Mouse (Mus musculus) spleen, adult 12 weeks (tissue): ENCODE data around the gene Serpina3a.
"Not testable (repeated sequence)": the region's sequence is repeated elsewhere in the genome, so short reads cannot be mapped to it uniquely, and the experiment has no call there.

Source experiments
- DNase-seq: peaks from one replicate; pipeline ENCODE4 v3.0.0; 2022; ENCODE audit warnings: low spot score

The Serpina3a gene

DNA sequence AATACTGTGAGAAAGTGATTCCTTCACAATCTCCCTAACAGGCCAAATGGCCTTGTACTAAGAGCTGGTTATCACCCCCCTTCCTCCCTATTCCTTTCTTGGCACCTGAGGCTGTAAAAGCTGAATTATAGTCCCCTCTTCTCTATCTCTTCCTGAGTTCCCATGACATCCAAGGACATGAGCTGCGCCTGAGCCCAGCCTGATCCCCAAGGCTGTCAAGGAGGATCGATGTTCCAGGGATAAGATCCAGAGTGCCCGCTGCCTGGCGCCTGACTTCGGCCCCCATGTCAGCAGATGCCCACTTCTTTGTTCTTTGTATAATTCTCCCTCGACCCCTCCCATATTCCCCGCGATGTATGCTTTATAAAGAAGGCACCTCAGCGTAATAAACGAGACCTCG, at the start of gene Serpina3a:
TSS of gene Serpina3a (plus strand) at position 392 of the 400 bp plus-strand sequence.
- not testable (repeated sequence) for DNase-seq

DNA sequence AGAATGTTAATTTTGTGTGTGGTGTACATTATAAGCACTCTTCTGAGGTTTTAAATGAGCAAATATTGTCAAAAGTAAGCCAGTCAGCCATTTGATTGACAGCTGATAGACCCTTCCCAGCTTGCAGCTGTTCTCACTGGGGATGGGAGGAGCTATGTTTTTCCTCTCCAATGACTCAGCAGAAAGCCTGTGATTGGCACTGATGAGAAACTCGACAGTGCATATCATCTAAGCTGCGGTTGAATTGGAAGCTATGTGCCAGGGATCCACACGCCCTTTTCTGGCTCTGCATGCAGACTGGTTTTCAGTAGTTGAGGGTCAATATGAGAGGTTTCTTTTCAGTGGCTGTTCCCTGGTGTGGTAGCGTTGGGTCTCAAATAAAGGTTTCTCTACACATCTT, 48.0 kb upstream of the Serpina3a start:
- DNase-seq = no peak

- DNase-seq = no peak
Observed at GRCm38 (mm10) chr12:104064996-104065395, 47.5 kb upstream of the Serpina3a start.

GRCm38 (mm10) chr12:104066241-104066640, 46.3 kb upstream of the Serpina3a start:
- no peak for DNase-seq

- DNase-seq = no peak
Observed at GRCm38 (mm10) chr12:104067549-104067948, 45.0 kb upstream of the Serpina3a start.

GRCm38 (mm10) chr12:104069620-104070019, 42.9 kb upstream of the Serpina3a start:
- no peak for DNase-seq

DNA sequence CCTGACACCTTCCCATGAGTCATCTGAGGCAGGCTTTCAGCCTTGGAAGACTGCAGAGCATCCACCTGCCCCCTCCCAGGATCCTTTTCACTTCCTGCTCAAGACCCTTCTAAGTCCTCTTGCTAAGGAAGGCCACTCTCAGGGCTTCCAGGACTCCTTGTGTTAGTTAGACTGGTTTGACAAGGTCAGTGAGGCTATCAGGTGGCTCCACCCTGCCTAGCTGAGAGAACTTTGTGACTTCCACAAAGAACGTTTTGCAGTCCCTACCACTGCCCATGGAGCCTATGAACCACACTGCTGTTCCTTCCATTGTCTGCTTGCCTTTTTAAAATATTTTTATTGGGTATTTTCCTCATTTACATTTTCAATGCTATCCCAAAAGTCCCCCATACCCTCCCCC, 40.8 kb upstream of the Serpina3a start:
- no peak for DNase-seq

DNA sequence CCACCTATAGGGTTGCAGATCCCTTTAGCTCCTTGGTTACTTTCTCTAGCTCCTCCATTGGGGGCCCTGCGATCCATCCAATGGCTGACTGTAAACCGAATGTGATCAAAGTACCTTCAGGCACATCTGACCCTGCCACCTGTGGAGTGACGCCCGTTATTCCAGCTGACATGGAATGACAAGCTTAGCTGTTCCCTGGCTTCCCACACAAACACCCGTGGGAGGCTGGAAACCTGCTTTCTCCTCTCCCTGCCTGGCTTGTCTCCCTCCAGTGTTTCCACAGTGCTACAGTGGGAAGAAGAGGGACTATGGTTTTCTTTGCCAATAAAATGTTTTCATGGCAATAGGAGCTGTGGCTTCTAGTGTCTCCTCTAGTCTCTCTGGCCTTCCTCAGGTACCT, 40.2 kb upstream of the Serpina3a start:
- no peak for DNase-seq

- DNase-seq = no peak
Observed at GRCm38 (mm10) chr12:104090119-104090518, 22.4 kb upstream of the Serpina3a start.

- no peak for DNase-seq
Observed at GRCm38 (mm10) chr12:104091303-104091702, 21.2 kb upstream of the Serpina3a start.

GRCm38 (mm10) chr12:104100768-104101167, 11.8 kb upstream of the Serpina3a start, which contains the start of gene Serpina5:
Gene Serpina5, plus strand, starts transcription at chr12:104101113.
- DNase-seq = no peak

- DNase-seq = no peak
Observed at GRCm38 (mm10) chr12:104105847-104106246, 6.7 kb upstream of the Serpina3a start.

DNA sequence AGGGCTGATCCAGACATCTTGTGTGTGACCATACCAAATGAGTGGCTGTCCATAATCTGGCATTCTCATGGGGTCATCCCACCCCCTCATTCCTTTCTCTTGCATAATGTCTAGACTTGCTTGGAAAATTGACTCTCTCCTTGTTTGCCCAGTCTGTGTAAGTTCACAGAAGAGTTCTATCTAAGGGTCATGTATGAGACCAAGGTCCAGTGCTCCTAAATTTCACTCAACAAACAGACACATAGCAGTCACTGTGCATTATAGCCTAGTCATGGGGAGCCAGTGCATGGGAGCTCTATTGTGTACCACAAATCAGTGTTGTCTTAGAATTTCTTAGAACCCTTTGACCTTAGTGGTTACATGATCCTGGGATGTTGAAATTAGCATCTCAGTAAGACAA, 5.6 kb upstream of the Serpina3a start:
- no peak for DNase-seq

GRCm38 (mm10) chr12:104108507-104108906, 4.0 kb upstream of the Serpina3a start:
- DNase-seq = no peak

DNA sequence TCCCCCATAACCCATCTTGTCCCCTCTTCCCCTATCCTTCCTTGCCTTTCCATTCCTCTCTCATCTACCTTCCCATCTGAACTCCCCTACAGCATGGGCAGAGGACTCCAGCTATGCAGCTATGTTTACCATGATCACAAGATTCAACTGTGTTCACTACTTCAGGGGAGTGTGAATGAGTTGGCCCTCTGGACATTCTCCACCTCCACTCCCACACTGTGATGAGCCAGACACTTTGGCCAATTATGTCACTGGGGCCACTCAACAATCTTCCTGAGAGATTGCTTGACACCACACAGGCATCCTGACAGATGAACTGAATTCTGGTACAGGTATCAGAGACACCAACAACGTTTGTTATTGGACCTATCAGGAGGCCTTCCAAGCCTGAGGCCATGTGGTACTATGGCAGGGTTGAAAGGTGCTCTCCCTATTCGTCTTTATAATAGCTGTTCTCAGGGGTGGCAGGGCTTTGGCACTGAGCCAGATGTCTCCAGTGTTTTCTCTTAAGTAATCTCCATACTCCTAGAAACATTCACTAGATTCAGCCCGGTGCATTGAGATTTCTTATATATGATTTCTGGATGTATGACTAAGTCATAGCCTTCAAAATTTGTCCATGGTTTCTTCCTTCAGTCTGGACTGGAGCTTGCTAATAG, 2.5 kb downstream of the Serpina3a start:
- no peak for DNase-seq

GRCm38 (mm10) chr12:104123097-104123496, 10.6 kb downstream of the Serpina3a start:
- DNase-seq = no peak

GRCm38 (mm10) chr12:104123996-104124395, 11.5 kb downstream of the Serpina3a start:
- no peak for DNase-seq

DNA sequence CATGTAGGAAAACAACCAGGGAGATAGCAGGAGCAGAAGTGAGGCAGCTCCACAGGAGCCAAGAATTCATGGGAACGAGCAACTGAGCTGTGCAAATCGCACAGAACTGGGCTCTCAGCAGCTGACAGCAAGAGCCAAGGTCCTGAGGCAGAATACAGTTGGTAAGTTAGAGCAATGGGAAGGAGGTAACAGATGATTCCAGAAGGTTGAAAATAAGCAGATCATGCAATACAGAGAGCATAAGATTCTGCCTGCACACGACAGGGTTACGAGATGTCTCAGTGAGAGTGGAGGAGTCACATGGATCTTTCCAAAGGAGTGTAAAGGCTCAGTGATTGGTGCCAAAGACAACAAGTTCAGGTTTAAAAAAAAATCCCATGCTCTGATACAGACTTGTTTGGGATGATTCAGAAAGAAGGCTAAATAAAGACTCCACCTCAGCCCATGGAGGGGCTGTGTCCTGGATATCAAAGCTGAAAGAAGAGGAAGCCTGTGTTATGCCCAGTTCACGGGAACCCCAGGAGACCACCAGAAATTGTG, 12.6 kb downstream of the Serpina3a start:
- no peak for DNase-seq

DNA sequence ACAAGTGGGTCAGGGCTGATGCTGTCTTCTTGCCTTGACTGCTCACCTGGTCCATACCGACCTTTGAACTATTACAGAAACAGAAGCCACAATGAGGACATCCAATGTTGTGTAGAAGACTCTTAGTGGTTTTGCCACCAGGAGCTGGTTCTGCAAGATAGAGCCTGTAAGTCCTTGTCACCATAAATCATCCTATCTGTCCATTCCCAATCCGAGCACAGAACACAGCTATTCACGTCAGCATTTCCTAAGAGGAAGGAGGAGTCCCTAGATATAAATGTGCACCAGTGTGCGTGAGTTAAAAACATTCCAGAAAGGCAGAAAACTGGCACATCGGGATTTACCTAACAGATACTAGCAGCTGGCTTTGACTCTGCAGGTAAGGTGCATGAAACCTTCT, 15.2 kb downstream of the Serpina3a start, which contains the start of gene Serpina3b:
TSS of gene Serpina3b (plus strand) at position 301 of the 400 bp plus-strand sequence.
- no peak for DNase-seq

DNA sequence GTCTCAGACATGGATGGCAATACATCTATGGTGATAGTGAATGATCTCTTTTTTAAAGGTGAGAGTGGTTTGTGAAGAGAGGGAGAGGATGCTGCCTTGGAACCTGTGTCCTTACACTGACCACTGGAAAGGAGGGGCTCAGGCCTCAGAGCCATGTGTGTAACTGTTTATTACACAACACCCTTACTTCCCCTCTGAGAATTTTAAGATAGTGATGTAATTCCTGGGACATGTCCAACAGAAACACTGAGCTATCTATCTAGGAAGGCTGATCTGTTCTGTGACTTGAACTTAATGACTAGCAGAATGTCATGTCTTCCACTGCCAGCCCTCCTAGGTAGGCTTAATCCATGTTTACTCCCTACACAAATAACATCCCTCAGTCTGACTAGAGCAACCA, 18.5 kb downstream of the Serpina3a start:
- no peak for DNase-seq

GRCm38 (mm10) chr12:104138216-104138615, 25.7 kb downstream of the Serpina3a start:
- no peak for DNase-seq

DNA sequence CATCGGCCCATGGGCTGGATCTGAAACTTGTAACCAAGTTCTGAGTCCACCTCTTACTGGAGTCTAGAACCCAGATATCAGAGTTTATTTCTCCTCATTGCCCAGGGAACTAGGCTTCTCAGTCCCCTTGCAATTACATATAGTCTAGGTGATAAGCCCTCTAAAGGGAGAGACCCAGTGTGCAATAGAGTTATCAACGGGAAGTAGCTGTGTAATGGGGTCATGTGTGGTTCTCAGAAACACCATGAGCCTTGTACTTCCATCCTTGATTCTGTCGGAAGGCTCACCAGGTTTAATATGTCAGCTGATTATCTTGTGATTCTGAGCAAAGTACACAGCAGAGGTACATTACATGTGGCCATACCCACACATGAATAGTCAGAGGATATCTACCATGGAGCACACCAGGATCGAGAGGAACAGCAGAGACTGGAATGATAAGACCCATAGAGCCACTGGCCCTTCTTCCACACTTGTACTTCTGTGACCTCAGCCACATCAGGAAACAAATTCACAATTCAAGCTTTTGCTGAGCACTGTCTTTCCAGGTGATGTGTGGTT, 28.1 kb downstream of the Serpina3a start:
- no peak for DNase-seq

DNA sequence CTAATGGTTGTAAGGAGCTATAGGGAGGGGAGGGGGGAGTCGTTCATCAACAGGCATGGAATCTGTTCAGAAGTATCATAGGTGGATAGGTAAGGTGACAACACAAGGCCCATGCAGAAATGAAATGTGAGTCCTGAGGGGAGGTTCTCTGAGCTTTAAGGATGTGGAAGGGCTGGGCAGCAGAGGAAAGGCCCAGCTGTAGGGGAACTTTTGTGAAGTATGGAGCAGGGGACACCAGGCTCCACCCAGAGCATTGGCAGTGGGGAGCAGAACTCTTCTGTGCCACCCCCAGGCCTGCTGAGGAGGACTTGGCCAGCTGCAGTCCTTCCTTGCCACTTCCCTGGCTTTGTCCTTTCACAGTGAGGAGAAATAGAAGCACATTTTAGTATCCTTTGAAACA, 29.0 kb downstream of the Serpina3a start:
- DNase-seq = no peak

DNA sequence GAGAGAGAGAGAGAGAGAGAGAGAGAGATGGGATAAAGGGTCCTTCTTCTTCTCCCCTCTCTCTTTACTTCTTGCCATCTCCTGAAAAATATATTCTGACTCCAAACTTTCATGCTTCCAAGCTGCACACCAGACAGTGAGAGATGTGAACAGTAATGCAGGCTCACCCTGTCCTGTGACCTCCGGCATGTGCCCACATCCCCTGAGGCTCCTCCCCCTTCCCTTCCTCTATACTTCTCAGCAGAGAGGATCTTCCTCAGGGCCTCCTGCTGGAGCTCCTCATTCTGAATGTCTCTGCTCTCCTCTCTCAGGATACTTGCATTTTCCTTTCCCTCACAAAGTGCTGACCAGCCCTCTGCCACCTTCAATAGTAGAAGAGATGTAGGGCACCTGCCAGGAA, 29.9 kb downstream of the Serpina3a start:
- DNase-seq = no peak
